Mouse (Mus musculus): ENCODE measurements around the gene Capn8.

DNA sequence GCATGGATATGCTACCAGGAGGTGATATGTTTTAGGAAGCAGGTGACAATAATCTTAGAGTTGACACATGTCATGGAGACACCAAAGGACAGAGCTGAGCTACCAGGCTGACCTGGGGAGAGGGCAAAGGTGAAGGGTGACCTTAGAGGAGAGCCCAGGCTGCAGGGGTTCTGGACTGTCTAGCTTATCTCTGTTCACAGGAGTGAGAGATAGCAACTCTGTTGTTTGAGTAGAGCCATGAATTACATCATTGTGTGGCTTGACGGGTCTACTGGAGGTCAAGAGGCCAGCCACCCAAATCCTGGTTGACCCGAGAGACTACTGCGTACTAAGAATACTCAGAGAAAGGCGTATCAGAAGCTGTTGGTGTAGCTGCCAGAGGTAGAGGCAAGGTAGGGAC is 22.9 kb downstream of the Capn8 start:
- TF ChIP-seq CTCF (conservative IDR thresholded peaks at IDR 0.05; ENCODE audit: low read length) (no peak), NANOG (IDR thresholded peaks at IDR 0.05; ENCODE audit: borderline replicate concordance, low read length) (no peak), POU5F1 (IDR thresholded peaks at IDR 0.05; ENCODE audit: borderline replicate concordance, low read length) (no peak)
